Mouse (Mus musculus) forebrain, embryonic 12.5 days (tissue): ENCODE measurements at regions not wholly inside any gene's neighbourhood (a gene's known extent, or its start where the extent isn't known, plus 50 kb on each side); places are given as distances from the start of the nearest gene placed in this dataset.
A peak's percentile ranks its signal among the peaks of the same experiment; 100 is the strongest.

Experiments
- ATAC-seq: fragments of 200-750 bp; cut with Nextera tagmentation; 2 replicates; pipeline ENCODE4 v1.8.0; 2017; ENCODE audit warnings: moderate TSS enrichment; ENCODE audit not compliant: low FRiP score
- H3K27ac ChIP-seq: fragments of 300-500 bp; sonication (generic); 2 replicates; pipeline ENCODE4 v1.5.1; 2016; ENCODE audit warnings: mild to moderate bottlenecking
- H3K27me3 ChIP-seq: fragments of 300-500 bp; sonication (generic); 2 replicates; pipeline ENCODE4 v1.6.1; 2016; ENCODE audit warnings: mild to moderate bottlenecking
- H3K36me3 ChIP-seq: fragments of 300-500 bp; sonication (generic); replicated peaks from 2 replicates; pipeline ENCODE4 v1.6.1; 2016; ENCODE audit warnings: mild to moderate bottlenecking
- H3K4me1 ChIP-seq: fragments of 300-500 bp; sonication (generic); 2 replicates; pipeline ENCODE4 v1.6.1; 2016
- H3K4me2 ChIP-seq: fragments of 300-500 bp; sonication (generic); 2 replicates; pipeline ENCODE4 v1.6.1; 2016; ENCODE audit warnings: mild to moderate bottlenecking, moderate library complexity
- H3K4me3 ChIP-seq: fragments of 300-500 bp; sonication (generic); replicated peaks from 2 replicates; pipeline ENCODE4 v1.5.1; 2016; ENCODE audit warnings: mild to moderate bottlenecking
- H3K9ac ChIP-seq: fragments of 300-500 bp; sonication (generic); 2 replicates; pipeline ENCODE4 v1.6.1; 2016; ENCODE audit warnings: mild to moderate bottlenecking
- H3K9me3 ChIP-seq: fragments of 300-500 bp; sonication (generic); 2 replicates; pipeline ENCODE4 v1.6.1; 2016
- whole genome bisulfite sequencing: fragments of 180-500 bp; shearing (Covaris S2); methylation state at CpG from one replicate; pipeline ENCODE4 v1.1.7; 2016; 5-methylcytosine and 5-hydroxymethylcytosine counted together

- Histone ChIP-seq H3K4me3 (no peak overlapping the region), H3K4me2 (no peak overlapping the region), H3K27me3 (no peaks in the 10 kb centered on the region), H3K9ac (no peak overlapping the region), H3K4me1 (no peaks in the 10 kb centered on the region), H3K9me3 (no peaks in the 10 kb centered on the region), H3K27ac (no peak overlapping the region), H3K36me3 (no peaks in the 10 kb centered on the region)
- 68% methylated on average over 3 of the region's 3 CpGs for WGBS
- ATAC-seq, result no peak
Measured at GRCm38 (mm10) chr15:63662183-63662582, 182.8 kb downstream of the Gsdmc2 start.

- Histone ChIP-seq H3K27ac (no peak overlapping the region), H3K27me3 (no peaks in the 10 kb centered on the region), H3K9me3 (no peaks in the 10 kb centered on the region), H3K9ac (no peak overlapping the region), H3K36me3 (no peaks in the 10 kb centered on the region), H3K4me2 (no peak overlapping the region), H3K4me1 (no peaks in the 10 kb centered on the region), H3K4me3 (no peak overlapping the region)
- 76% methylated on average over 9 of the region's 9 CpGs for WGBS
- no peak for ATAC-seq
Measured at GRCm38 (mm10) chr15:63658031-63658521, 186.9 kb downstream of the Gsdmc2 start.

- H3K4me1 ChIP-seq, result no peaks in the 10 kb centered on the region; the same call in 1 of the 2 replicates
- H3K27me3 ChIP-seq, result no peaks in the 10 kb centered on the region
- H3K36me3 ChIP-seq, result no peaks in the 10 kb centered on the region
- no peak overlapping the region for H3K9ac ChIP-seq
- whole genome bisulfite sequencing, result 39% methylated on average over 11 of the region's 11 CpGs
- H3K4me2 ChIP-seq, result no peak overlapping the region
- ATAC-seq, result peak; percentile 62
- no peak overlapping the region for H3K4me3 ChIP-seq
- H3K27ac ChIP-seq, result no peak overlapping the region
- H3K9me3 ChIP-seq, result no peaks in the 10 kb centered on the region
Measured at GRCm38 (mm10) chr15:63652216-63652961, 192.6 kb downstream of the Gsdmc2 start.

DNA sequence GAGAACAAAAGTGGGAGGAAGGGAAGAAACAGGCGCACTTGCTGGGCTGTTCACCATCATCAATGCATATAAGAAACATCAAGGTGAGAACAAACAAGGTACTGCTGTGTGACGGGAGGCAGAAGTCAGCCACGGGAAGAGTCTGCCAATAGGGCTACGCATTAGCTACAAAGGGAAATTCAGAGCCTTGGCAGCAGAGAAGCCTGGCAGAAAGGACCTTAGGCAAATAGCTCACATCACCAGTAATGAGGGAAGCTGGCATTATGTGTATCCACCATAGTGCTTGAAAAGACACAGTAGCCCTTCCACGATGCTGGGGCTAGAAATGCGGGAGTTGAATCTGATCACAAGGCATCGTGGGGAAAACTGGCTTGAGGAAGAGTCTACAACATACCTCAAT is 193.9 kb downstream of the Gsdmc2 start:
- Histone ChIP-seq H3K27me3 (no peaks in the 10 kb centered on the region), H3K4me2 (no peak overlapping the region), H3K36me3 (no peaks in the 10 kb centered on the region), H3K9ac (no peak overlapping the region), H3K27ac (no peak overlapping the region), H3K9me3 (no peaks in the 10 kb centered on the region), H3K4me3 (no peak overlapping the region), H3K4me1 (no peaks in the 10 kb centered on the region; the same call in 1 of the 2 replicates)
- 78% methylated on average over 7 of the region's 7 CpGs for WGBS
- no peak for ATAC-seq

DNA sequence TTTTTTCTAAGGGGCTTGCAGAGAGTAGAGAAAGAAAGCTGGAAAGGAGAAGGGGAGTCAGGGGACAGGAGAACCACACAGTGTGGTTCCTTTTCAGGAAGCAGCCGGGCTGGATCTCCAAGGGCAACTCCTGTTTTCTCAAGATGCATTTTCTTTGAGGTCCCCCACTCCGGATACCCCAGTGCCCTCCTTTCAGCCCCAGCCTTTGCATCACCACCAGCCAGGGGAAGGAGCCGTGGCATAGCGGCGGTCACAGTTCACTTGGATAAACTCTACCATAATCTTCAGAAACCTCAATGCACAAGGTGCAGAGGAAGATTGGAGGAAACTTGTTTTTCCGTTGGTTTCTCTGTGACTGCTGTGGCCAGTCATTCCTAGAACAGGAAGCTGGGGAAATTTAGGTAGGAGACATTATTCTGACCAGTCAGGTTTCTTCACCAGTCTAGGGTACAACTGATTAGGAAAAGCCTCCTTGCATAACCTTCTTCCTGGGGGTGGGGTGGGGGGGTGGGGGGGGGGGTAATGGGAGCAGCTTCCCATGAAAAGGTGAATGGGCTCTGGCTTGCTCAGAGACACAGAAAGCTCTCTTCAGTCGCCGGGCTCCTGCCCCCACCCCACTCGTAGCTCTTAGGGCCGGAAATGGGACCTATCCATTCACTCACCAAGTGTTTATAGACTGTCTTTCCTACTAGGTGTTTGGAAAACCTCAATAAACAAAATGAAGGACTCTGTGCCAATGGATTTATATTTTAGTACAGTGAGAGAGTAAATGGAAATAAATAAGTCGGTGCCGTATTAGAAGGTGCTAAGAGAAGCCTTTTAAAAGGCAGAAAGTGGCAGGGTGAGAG is 196.6 kb downstream of the Gsdmc2 start:
- no peaks in the 10 kb centered on the region for H3K9me3 ChIP-seq
- no peaks in the 10 kb centered on the region for H3K27me3 ChIP-seq
- H3K36me3 ChIP-seq, result no peaks in the 10 kb centered on the region
- no peak for ATAC-seq
- H3K4me3 ChIP-seq, result no peak overlapping the region
- H3K4me1 ChIP-seq, result no peaks in the 10 kb centered on the region; the same call in 1 of the 2 replicates
- 85% methylated on average over 12 of the region's 12 CpGs for WGBS
- H3K27ac ChIP-seq, result no peak overlapping the region
- no peak overlapping the region for H3K4me2 ChIP-seq
- H3K9ac ChIP-seq, result no peak overlapping the region

DNA sequence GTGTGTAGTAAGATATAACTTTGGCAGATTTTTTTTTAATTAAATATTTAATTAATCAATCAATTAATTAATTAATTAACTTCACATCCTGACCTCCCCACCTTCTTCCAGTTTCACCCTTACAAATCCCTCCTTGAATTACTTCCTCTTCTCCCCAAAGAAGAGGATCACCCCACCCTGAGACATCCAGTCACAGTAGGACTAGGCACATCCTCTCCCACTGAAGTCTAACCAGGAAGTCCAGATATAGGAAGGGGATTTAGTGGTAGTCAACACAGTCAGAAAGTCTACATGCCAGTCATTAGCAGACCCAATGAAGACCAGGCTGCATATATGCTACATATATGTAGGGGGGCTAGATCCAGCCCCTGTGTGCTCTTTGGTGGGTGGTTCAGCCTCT is 220.2 kb downstream of the Gsdmc2 start:
- Histone ChIP-seq H3K9me3 (no peaks in the 10 kb centered on the region), H3K9ac (no peak overlapping the region), H3K36me3 (no peaks in the 10 kb centered on the region), H3K4me1 (no peaks in the 10 kb centered on the region; the same call in 1 of the 2 replicates), H3K4me2 (no peak overlapping the region), H3K4me3 (no peak overlapping the region), H3K27ac (no peak overlapping the region), H3K27me3 (no peaks in the 10 kb centered on the region)
- ATAC-seq, result no peak

GRCm38 (mm10) chr15:63624249-63624648 is 220.7 kb downstream of the Gsdmc2 start:
- Histone ChIP-seq H3K27ac (no peak overlapping the region), H3K9ac (no peak overlapping the region), H3K27me3 (no peaks in the 10 kb centered on the region), H3K4me3 (no peak overlapping the region), H3K4me1 (no peaks in the 10 kb centered on the region; the same call in 1 of the 2 replicates), H3K4me2 (no peak overlapping the region), H3K9me3 (no peaks in the 10 kb centered on the region), H3K36me3 (no peaks in the 10 kb centered on the region)
- peak; percentile 49; the same call in 1 of the 2 replicates for ATAC-seq
- 8% methylated on average over 2 of the region's 2 CpGs for WGBS

DNA sequence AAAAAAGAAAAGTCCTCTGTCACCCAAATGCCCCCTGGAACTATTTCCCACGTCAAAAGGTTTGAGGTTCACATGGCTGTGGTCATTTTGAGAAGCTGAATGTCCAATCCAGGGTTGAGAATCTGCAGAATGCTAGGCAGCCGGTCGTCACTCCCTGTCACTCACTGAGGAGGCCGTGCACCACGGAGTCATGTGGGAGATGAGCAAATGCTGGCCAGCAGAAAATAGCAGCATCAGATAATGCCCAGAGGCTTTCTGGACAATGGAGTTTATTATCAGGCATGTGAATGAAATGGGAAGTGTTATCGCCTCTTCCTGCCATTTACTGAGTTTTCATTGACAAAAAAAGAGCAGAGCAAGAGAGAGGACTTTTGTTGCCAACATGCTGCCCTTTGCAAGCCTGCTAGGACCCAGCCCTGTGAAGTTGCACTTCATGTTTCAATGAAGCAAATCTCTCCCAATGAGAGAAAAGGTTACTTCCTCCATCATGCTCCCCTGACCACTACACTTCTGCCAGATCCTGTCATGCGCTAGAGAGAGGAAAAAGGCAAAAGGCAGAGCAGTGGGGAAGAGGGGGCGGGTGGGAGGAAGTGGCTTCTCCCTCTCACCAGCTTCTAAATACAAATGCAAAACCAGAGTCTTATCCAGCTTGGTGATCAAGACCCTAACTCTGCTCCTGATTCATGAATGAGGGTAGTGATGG is 228.3 kb downstream of the Gsdmc2 start:
- no peaks in the 10 kb centered on the region for H3K27me3 ChIP-seq
- H3K36me3 ChIP-seq, result no peaks in the 10 kb centered on the region
- H3K4me3 ChIP-seq, result no peak overlapping the region
- 75% methylated on average over 8 of the region's 8 CpGs for WGBS
- no peaks in the 10 kb centered on the region for H3K9me3 ChIP-seq
- H3K4me2 ChIP-seq, result no peak overlapping the region
- no peak overlapping the region for H3K9ac ChIP-seq
- no peak for ATAC-seq
- H3K27ac ChIP-seq, result no peak overlapping the region
- H3K4me1 ChIP-seq, result no peaks in the 10 kb centered on the region

DNA sequence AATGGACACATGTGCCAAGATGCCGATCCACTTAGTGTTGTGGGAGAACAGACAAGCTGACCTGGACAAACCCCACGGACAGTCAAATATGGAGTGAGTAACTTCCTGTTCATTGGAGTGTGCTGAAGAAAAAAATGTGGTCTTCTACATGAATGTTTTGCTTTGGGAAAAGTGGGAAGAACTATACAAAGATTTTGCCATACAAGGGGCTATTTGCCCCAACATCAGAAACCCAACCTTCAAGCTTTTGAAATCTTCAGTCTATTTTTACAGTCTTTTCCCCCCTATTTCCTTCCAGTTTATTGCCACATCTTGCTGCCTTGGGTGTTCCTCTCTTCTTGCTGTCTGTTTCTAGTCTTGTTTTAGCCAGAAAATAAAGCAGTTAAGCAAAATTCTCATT is 230.8 kb downstream of the Gsdmc2 start:
- Histone ChIP-seq H3K4me1 (no peaks in the 10 kb centered on the region), H3K9ac (no peak overlapping the region), H3K4me3 (no peak overlapping the region), H3K27ac (no peak overlapping the region), H3K36me3 (no peaks in the 10 kb centered on the region), H3K9me3 (no peaks in the 10 kb centered on the region), H3K4me2 (no peak overlapping the region), H3K27me3 (no peaks in the 10 kb centered on the region)
- WGBS, result 97% methylated on average over 2 of the region's 2 CpGs
- ATAC-seq, result no peak

DNA sequence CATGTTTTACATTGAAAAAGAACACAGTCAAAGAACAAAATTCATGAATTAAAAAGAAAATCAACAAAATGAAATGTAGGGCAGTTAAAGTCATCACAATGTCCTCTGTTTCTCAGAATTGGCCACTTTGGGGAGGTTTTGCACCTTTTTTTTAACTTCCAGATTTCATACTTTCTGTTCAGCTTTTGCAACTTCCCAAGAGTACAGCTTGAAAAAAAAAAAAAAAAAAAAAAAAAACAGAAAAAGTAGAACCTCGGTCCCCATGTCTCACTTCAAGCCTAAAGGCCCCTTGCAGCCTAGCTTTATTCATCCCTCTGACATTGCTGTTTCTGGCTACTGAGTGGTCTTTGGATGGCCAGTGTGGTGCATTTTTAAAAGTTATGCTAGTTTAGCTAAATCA is 231.9 kb downstream of the Gsdmc2 start:
- no peak overlapping the region for H3K4me2 ChIP-seq
- no peak overlapping the region for H3K4me3 ChIP-seq
- H3K36me3 ChIP-seq, result no peaks in the 10 kb centered on the region
- H3K9ac ChIP-seq, result no peak overlapping the region
- no peaks in the 10 kb centered on the region for H3K9me3 ChIP-seq
- ATAC-seq, result no peak
- H3K27ac ChIP-seq, result no peak overlapping the region
- 81% methylated on average over 1 of the region's 1 CpGs for WGBS
- H3K4me1 ChIP-seq, result no peaks in the 10 kb centered on the region
- H3K27me3 ChIP-seq, result no peaks in the 10 kb centered on the region

DNA sequence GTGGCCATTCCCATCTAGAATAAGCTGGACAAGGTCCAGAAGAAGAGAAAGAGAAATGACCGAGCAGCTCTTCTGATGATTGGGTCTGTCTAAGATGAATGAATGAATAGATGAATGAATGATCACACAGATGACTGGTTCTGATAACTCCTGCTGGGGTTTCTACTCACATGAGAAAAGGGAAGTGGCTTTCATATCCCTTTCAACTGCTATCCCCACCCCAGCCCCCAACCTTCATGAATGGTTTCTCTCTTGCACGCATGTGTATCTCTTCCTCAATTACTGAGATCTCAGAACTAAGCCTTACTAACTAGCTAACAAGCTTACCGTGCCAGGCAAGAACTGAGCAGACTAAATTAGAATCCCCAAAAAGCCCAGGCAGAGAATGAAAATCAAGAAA is 233.8 kb downstream of the Gsdmc2 start:
- Histone ChIP-seq H3K27me3 (no peaks in the 10 kb centered on the region), H3K4me1 (no peaks in the 10 kb centered on the region), H3K4me2 (no peak overlapping the region), H3K4me3 (no peak overlapping the region), H3K9me3 (no peaks in the 10 kb centered on the region), H3K9ac (no peak overlapping the region), H3K27ac (no peak overlapping the region), H3K36me3 (no peaks in the 10 kb centered on the region)
- WGBS, result 72% methylated on average over 3 of the region's 3 CpGs
- no peak for ATAC-seq

DNA sequence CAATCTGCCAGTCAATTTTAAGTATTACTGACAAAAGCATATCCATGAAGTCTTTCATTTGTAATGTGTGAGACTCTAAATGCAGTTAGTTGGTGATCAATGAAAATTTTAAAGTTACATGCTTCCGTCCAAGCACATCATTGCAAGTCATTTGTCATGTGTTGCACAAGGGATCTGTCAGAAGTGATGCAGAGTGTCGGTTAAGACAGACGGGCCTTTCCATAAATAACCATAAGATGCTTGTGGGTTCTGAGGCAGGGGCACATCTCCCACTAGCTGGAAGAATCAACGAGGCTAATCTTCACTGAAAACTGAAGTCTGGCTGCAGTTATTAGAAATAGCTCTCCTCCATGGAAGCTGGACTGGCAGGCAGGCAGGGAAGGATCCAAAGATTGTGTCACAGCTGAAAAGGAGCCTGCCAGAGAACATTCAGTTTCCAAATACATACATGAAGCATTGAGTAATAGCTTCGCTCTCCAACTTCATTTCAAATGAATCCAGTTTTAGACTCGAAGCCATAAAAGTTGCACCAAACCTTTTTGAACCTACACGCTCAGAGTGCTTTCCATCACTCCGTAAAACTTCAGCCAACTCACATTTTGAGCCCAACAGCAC is 241.8 kb downstream of the Gsdmc2 start:
- no peak for ATAC-seq
- H3K4me1 ChIP-seq, result no peaks in the 10 kb centered on the region
- no peak overlapping the region for H3K4me2 ChIP-seq
- H3K4me3 ChIP-seq, result no peak overlapping the region
- H3K9me3 ChIP-seq, result no peaks in the 10 kb centered on the region
- H3K9ac ChIP-seq, result no peak overlapping the region
- H3K27ac ChIP-seq, result no peak overlapping the region
- 88% methylated on average over 8 of the region's 8 CpGs for WGBS
- H3K27me3 ChIP-seq, result peaks cover 3% of the 10 kb centered on the region; the same call in 1 of the 2 replicates
- no peaks in the 10 kb centered on the region for H3K36me3 ChIP-seq
